Mouse (Mus musculus) liver, embryonic 11.5 days (tissue): ENCODE results near the gene Bmpr1a. TPM values are rescaled to one million over a fixed set of nuclear protein-coding genes. Genes with fewer than 3 reads are reported as not detected.

ENCODE experiments used
- ATAC-seq: fragments of 200-750 bp; cut with Nextera tagmentation; replicated peaks from 2 replicates; pipeline ENCODE4 v1.8.0; 2017; ENCODE audit warnings: moderate number of reproducible peaks, mild to moderate bottlenecking, moderate TSS enrichment, moderate library complexity; ENCODE audit not compliant: low FRiP score
- DNase-seq: peaks from one replicate; pipeline ENCODE4 v3.0.0-alpha.2; 2017; ENCODE audit warnings: low spot score
- H3K27ac ChIP-seq: fragments of 300-500 bp; sonication (generic); 2 replicates; pipeline ENCODE4 v1.5.1; 2014; ENCODE audit warnings: mild to moderate bottlenecking, low read depth, low read length, control low read depth
- H3K27me3 ChIP-seq: fragments of 300-500 bp; sonication (generic); replicated peaks from 2 replicates; pipeline ENCODE4 v1.6.1; 2014; ENCODE audit warnings: low read length, mixed read lengths; ENCODE audit not compliant: control insufficient read depth, insufficient read depth
- H3K36me3 ChIP-seq: fragments of 300-500 bp; sonication (generic); 2 replicates; pipeline ENCODE4 v1.6.1; 2014; ENCODE audit warnings: mild to moderate bottlenecking, low read length, moderate library complexity, mixed read lengths; ENCODE audit not compliant: control insufficient read depth, insufficient read depth
- H3K4me1 ChIP-seq: fragments of 300-500 bp; sonication (generic); replicated peaks from 2 replicates; pipeline ENCODE4 v1.6.1; 2014; ENCODE audit warnings: low read length, mixed read lengths; ENCODE audit not compliant: control insufficient read depth, insufficient read depth
- H3K4me2 ChIP-seq: fragments of 300-500 bp; sonication (generic); 2 replicates; pipeline ENCODE4 v1.6.1; 2014; ENCODE audit warnings: mild to moderate bottlenecking, control low read depth, moderate library complexity
- H3K4me3 ChIP-seq: fragments of 300-500 bp; sonication (generic); 2 replicates; pipeline ENCODE4 v1.5.1; 2014; ENCODE audit warnings: low read depth, low read length, control low read depth
- H3K9ac ChIP-seq: fragments of 300-500 bp; sonication (generic); 2 replicates; pipeline ENCODE4 v1.6.1; 2014; ENCODE audit warnings: low read depth, low read length, control low read depth
- H3K9me3 ChIP-seq: fragments of 300-500 bp; sonication (generic); 2 replicates; pipeline ENCODE4 v1.6.1; 2016; ENCODE audit warnings: low read length, inconsistent platforms, mixed read lengths; ENCODE audit not compliant: control insufficient read depth
- WGBS: fragments of 180-500 bp; shearing (Covaris S2); extraction: QIAGEN DNeasy Blood & Tissue Kit; methylation state at CpG from one replicate; pipeline ENCODE4 v1.1.7; 2014; 5-methylcytosine and 5-hydroxymethylcytosine counted together
- polyA plus RNA-seq: library from polyadenylated mRNA; unstranded; fragments of >200 nt; fragmentation: Nextera tagmentation; extraction: Ambion mirVana; gene quantifications from 2 replicates; pipeline ENCODE4 v1.2.1, GENCODE M21; 2014

The Bmpr1a gene
- 17.4 and 18.0 TPM in 2 replicates for polyA plus RNA-seq

DNA sequence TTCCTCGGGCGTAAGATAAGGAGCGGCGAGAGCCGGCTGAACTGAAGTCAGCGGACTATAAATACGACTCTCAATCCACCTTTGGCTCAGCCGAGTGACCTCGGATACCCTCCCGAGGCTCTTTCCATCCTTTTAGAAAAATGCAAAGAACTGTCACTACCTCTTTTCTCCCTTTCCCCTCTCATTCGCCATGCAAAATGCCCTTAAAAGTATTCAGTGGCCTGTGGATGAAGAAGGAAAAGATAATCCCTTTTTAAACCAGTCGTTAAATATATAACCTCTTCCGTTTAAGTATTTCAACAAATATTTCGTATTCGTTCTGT, at the start of gene Bmpr1a:
Gene Bmpr1a (minus strand): TSS at position 17 of the 323 bp plus-strand sequence.
- Histone ChIP-seq H3K4me2 (peak within 1 kb of the TSS; percentile 93), H3K4me1 (peaks cover 10% of the 10 kb centered on the region), H3K36me3 (no peaks in the 10 kb centered on the region), H3K27me3 (no peaks in the 10 kb centered on the region; the same call in 1 of the 2 replicates), H3K9ac (peak within 1 kb of the TSS; percentile 93), H3K9me3 (no peaks in the 10 kb centered on the region), H3K4me3 (peak within 1 kb of the TSS; percentile 83), H3K27ac (peak within 1 kb of the TSS; percentile 91)
- ATAC-seq (no peak), DNase-seq (no peak)
- WGBS, result 11% methylated on average over 15 of the region's 15 CpGs

DNA sequence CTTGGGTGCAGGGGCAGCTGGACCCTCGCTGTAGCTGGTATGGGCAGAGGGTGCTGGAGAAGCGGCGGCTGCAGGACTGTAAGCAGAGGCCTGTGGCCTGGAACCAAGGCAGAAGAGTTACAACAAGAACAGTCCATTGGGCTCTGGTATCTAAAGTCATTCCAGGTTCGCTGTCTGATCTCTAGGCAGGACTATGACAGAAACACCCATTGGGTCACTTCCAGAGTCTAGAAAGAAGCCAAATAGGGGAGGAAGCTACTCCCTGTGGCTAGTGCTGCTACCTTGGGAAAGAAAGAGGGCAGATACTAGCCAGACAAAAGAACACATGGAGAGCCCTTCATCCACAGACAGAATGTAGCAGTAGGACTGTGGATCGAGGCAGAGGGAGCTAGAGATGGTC, 49.1 kb upstream of the Bmpr1a start:
- Histone ChIP-seq H3K36me3 (no peaks in the 10 kb centered on the region), H3K4me1 (no peaks in the 10 kb centered on the region), H3K9me3 (no peaks in the 10 kb centered on the region), H3K27ac (no peak overlapping the region), H3K9ac (no peak overlapping the region), H3K4me3 (no peak overlapping the region), H3K27me3 (0 out of 2 replicates have a peak, but pooled peaks cover 5% of the 10 kb centered on the region), H3K4me2 (no peak overlapping the region)
- ATAC-seq (no peak), DNase-seq (no peak)
- WGBS, result 78% methylated on average over 5 of the region's 5 CpGs

DNA sequence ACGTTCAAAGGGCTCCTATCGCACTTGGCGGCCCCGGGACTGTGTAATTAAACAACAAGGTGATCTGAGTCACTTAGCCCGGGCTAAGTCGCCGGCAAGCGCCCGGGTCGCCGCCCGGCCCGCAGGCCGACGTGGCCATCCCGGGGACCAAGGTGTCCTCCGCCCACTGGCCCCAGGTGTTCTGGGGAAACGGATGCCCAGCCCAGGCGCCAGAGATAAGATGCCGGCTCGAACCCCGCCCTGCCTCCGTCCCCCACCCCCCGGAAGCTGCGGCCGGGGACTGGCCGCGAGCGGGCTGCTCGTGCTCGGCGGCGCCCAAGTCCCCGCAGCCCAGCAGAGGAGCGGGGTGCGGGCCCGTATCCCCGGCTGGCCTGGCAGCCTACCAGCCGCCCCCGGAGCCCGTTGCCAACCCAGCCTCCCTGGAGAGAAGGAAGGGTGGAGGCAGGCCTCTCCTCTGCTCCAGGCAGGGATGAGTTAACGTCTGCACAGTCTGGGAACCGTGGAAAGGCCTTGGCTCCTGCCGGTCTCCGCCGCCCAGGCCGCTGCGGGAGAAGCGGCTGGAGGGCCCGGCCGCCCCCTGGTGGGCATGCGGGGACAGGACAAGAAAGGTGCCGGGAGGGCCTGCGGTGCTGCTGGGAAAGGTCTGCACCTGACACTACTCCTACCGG, 46.0 kb upstream of the Bmpr1a start:
- peak overlapping the region; percentile 66 for H3K9ac ChIP-seq
- H3K36me3 ChIP-seq, result no peaks in the 10 kb centered on the region
- H3K9me3 ChIP-seq, result no peaks in the 10 kb centered on the region
- peak; percentile 89 for DNase-seq
- under 1% methylated on average over 55 of the region's 55 CpGs for WGBS
- peak overlapping the region; percentile 97 for H3K4me2 ChIP-seq
- peak; percentile 84 for ATAC-seq
- H3K4me3 ChIP-seq, result peak overlapping the region; percentile 78
- no peak overlapping the region for H3K27ac ChIP-seq
- H3K4me1 ChIP-seq, result no peaks in the 10 kb centered on the region
- peaks cover 9% of the 10 kb centered on the region; the same call in 1 of the 2 replicates for H3K27me3 ChIP-seq

- H3K27me3 ChIP-seq, result peaks cover 10% of the 10 kb centered on the region; the same call in 1 of the 2 replicates
- H3K9me3 ChIP-seq, result no peaks in the 10 kb centered on the region
- no peak overlapping the region for H3K27ac ChIP-seq
- peak; percentile 64 for DNase-seq
- 1% methylated on average over 27 of the region's 27 CpGs for WGBS
- ATAC-seq, result peak; percentile 24
- H3K4me1 ChIP-seq, result no peaks in the 10 kb centered on the region
- H3K9ac ChIP-seq, result peak overlapping the region; percentile 66
- H3K4me2 ChIP-seq, result peak overlapping the region; percentile 97
- H3K36me3 ChIP-seq, result no peaks in the 10 kb centered on the region
- peak overlapping the region; percentile 78 for H3K4me3 ChIP-seq
Measured at GRCm38 (mm10) chr14:34548391-34549001, 45.4 kb upstream of the Bmpr1a start.

GRCm38 (mm10) chr14:34544545-34544944, 41.4 kb upstream of the Bmpr1a start:
- Histone ChIP-seq H3K4me3 (no peak overlapping the region), H3K27ac (no peak overlapping the region), H3K4me1 (no peaks in the 10 kb centered on the region), H3K27me3 (peaks cover 18% of the 10 kb centered on the region), H3K9ac (no peak overlapping the region), H3K4me2 (no peak overlapping the region), H3K9me3 (no peaks in the 10 kb centered on the region), H3K36me3 (no peaks in the 10 kb centered on the region)
- WGBS, result 69% methylated on average over 2 of the region's 2 CpGs
- ATAC-seq, result no peak
- no peak for DNase-seq

- H3K27me3 ChIP-seq, result peaks cover 18% of the 10 kb centered on the region
- H3K4me2 ChIP-seq, result no peak overlapping the region
- no peak overlapping the region for H3K9ac ChIP-seq
- WGBS, result 83% methylated on average over 6 of the region's 6 CpGs
- H3K27ac ChIP-seq, result no peak overlapping the region
- H3K4me3 ChIP-seq, result no peak overlapping the region
- H3K4me1 ChIP-seq, result no peaks in the 10 kb centered on the region
- no peaks in the 10 kb centered on the region for H3K9me3 ChIP-seq
- no peak for DNase-seq
- no peak for ATAC-seq
- H3K36me3 ChIP-seq, result no peaks in the 10 kb centered on the region
Measured at GRCm38 (mm10) chr14:34544001-34544400, 40.9 kb upstream of the Bmpr1a start.

- DNase-seq (no peak), ATAC-seq (no peak)
- Histone ChIP-seq H3K4me3 (no peak overlapping the region), H3K27ac (no peak overlapping the region), H3K4me1 (no peaks in the 10 kb centered on the region), H3K27me3 (peaks cover 18% of the 10 kb centered on the region), H3K9ac (no peak overlapping the region), H3K9me3 (no peaks in the 10 kb centered on the region), H3K4me2 (no peak overlapping the region), H3K36me3 (no peaks in the 10 kb centered on the region)
- WGBS, result 77% methylated on average over 6 of the region's 6 CpGs
Measured at GRCm38 (mm10) chr14:34543596-34543995, 40.5 kb upstream of the Bmpr1a start.

- Histone ChIP-seq H3K27me3 (peaks cover 13% of the 10 kb centered on the region), H3K4me1 (no peaks in the 10 kb centered on the region), H3K36me3 (no peaks in the 10 kb centered on the region), H3K9ac (no peak overlapping the region), H3K9me3 (no peaks in the 10 kb centered on the region), H3K4me3 (no peak overlapping the region), H3K27ac (no peak overlapping the region), H3K4me2 (no peak overlapping the region)
- ATAC-seq, result no peak
- no peak for DNase-seq
- 86% methylated on average over 5 of the region's 5 CpGs for WGBS
Measured at GRCm38 (mm10) chr14:34541896-34542295, 38.8 kb upstream of the Bmpr1a start.

- no peaks in the 10 kb centered on the region for H3K36me3 ChIP-seq
Measured at GRCm38 (mm10) chr14:34540685-34541162, 37.6 kb upstream of the Bmpr1a start.

More at GRCm38 (mm10) chr14:34540685-34541162, 37.6 kb upstream of the Bmpr1a start:
- no peak overlapping the region for H3K9ac ChIP-seq
- DNase-seq (no peak), ATAC-seq (0 out of 2 replicates have a peak, but pooled peaks have one; percentile 10)
- 11% methylated on average over 17 of the region's 17 CpGs for WGBS
- H3K9me3 ChIP-seq, result no peaks in the 10 kb centered on the region
- peaks cover 13% of the 10 kb centered on the region for H3K27me3 ChIP-seq
- H3K4me2 ChIP-seq, result peak overlapping the region; percentile 38
- H3K4me3 ChIP-seq, result no peak overlapping the region
- H3K4me1 ChIP-seq, result no peaks in the 10 kb centered on the region
- H3K27ac ChIP-seq, result no peak overlapping the region
